ENCODE assay signal across 8 mouse cellular contexts in genomic region chr2:30807147-30807647, GRCm38 (mm10). TPM values are rescaled to one million over a fixed set of nuclear protein-coding genes. Genes with fewer than 3 reads are reported as not detected.
A peak's percentile ranks its signal among the peaks of the same experiment; 100 is the strongest.
DNase-seq lines count a peak whose midpoint lies in the region; ATAC-seq and TF ChIP-seq lines count a peak whose summit lies in the region.

No protein-coding gene starts in this region.

- TF ChIP-seq POLR2A in bone marrow, adult 2 months (IDR thresholded peaks at IDR 0.05; ENCODE audit: borderline replicate concordance, control insufficient read depth, low read depth, low read length): no peak

- ATAC-seq in heart, postnatal 0 days (ENCODE audit: insufficient read depth, low read depth): no peak
- ATAC-seq in hindbrain, embryonic 13.5 days (ENCODE audit: low FRiP score): no peak; the same call in 1 of the 2 replicates
- ATAC-seq in midbrain, embryonic 12.5 days (ENCODE audit: low FRiP score, low read depth): no peak
- ATAC-seq in granulocyte monocyte progenitor cell, adult 5-6 weeks (replicated peaks; ENCODE audit: poor library complexity, severe bottlenecking): no peak

- peaks cover 9% of the 10 kb centered on the region for H3K4me1 ChIP-seq in heart, postnatal 0 days (ENCODE audit: control insufficient read depth, insufficient read depth)
- peaks cover 4% of the 10 kb centered on the region for H3K4me1 ChIP-seq in bone marrow, adult 2 months (ENCODE audit: control insufficient read depth, insufficient read depth, low read length)
- peaks cover 43% of the 10 kb centered on the region for H3K4me1 ChIP-seq in hindbrain, embryonic 13.5 days (replicated peaks)
- H3K4me1 ChIP-seq in midbrain, embryonic 12.5 days: peaks cover 24% of the 10 kb centered on the region

- no peak for TF ChIP-seq EP300 in heart, postnatal 0 days (IDR thresholded peaks at IDR 0.05; ENCODE audit: low read depth)

- H3K9me3 ChIP-seq in heart, postnatal 0 days (replicated peaks; ENCODE audit: control insufficient read depth, low read length): no peaks in the 10 kb centered on the region
- no peaks in the 10 kb centered on the region for H3K9me3 ChIP-seq in hindbrain, embryonic 13.5 days
- H3K9me3 ChIP-seq in midbrain, embryonic 12.5 days: no peaks in the 10 kb centered on the region

- 8% methylated on average over 28 of the region's 28 CpGs for WGBS in heart, postnatal 0 days
- 7% methylated on average over 28 of the region's 28 CpGs for WGBS in bone marrow, adult 2 months
- 7% methylated on average over 28 of the region's 28 CpGs for WGBS in hindbrain, embryonic 13.5 days
- 5% methylated on average over 28 of the region's 28 CpGs for WGBS in midbrain, embryonic 12.5 days

- peak overlapping the region; percentile 48 for H3K9ac ChIP-seq in heart, postnatal 0 days (replicated peaks; ENCODE audit: low read depth, low read length)
- peak overlapping the region; percentile 92 for H3K9ac ChIP-seq in hindbrain, embryonic 13.5 days
- H3K9ac ChIP-seq in midbrain, embryonic 12.5 days (replicated peaks): peak overlapping the region; percentile 37; the same call in 1 of the 2 replicates

- DNase-seq in heart, postnatal 0 days (ENCODE audit: low spot score): no peak
- DNase-seq in heart, adult 8-10 months (ENCODE audit: low spot score): no peak
- DNase-seq in urinary bladder, adult 2 months (ENCODE audit: low spot score): no peak
- no peak for DNase-seq in right cerebral cortex, postnatal 10 days (ENCODE audit: low spot score in 2 of 2)

- peak overlapping the region; percentile 58 for H3K4me3 ChIP-seq in heart, postnatal 0 days (ENCODE audit: low read depth, low read length)
- peak overlapping the region; percentile 80 for H3K4me3 ChIP-seq in bone marrow, adult 2 months (replicated peaks; ENCODE audit: control insufficient read depth, low read depth, low read length)
- H3K4me3 ChIP-seq in hindbrain, embryonic 13.5 days: peak overlapping the region; percentile 84
- H3K4me3 ChIP-seq in midbrain, embryonic 12.5 days: peak overlapping the region; percentile 61

- H3K4me2 ChIP-seq in heart, postnatal 0 days (ENCODE audit: low read depth, low read length): peak overlapping the region; percentile 88
- peak overlapping the region; percentile 98 for H3K4me2 ChIP-seq in hindbrain, embryonic 13.5 days
- H3K4me2 ChIP-seq in midbrain, embryonic 12.5 days (replicated peaks): peak overlapping the region; percentile 91

- peak overlapping the region; percentile 52 for H3K27ac ChIP-seq in heart, postnatal 0 days (ENCODE audit: low read depth)
- H3K27ac ChIP-seq in bone marrow, adult 2 months (ENCODE audit: control insufficient read depth, insufficient read depth, low read depth, low read length, poor library complexity): 0 out of 2 replicates have a peak overlapping the region, but pooled peaks have one; percentile 3
- peak overlapping the region; percentile 89 for H3K27ac ChIP-seq in hindbrain, embryonic 13.5 days
- H3K27ac ChIP-seq in midbrain, embryonic 12.5 days (replicated peaks): peak overlapping the region; percentile 62

- TF ChIP-seq CTCF in heart, postnatal 0 days (IDR thresholded peaks at IDR 0.05; ENCODE audit: low read depth): no peak
- TF ChIP-seq CTCF in bone marrow, adult 2 months (IDR thresholded peaks at IDR 0.05; ENCODE audit: control insufficient read depth, insufficient read depth, low read length): no peak

- H3K27me3 ChIP-seq in heart, postnatal 0 days (ENCODE audit: control insufficient read depth, insufficient read depth, low read length): 0 out of 2 replicates have a peak, but pooled peaks cover under 1% of the 10 kb centered on the region
- H3K27me3 ChIP-seq in hindbrain, embryonic 13.5 days: peaks cover 22% of the 10 kb centered on the region
- H3K27me3 ChIP-seq in midbrain, embryonic 12.5 days: peaks cover 29% of the 10 kb centered on the region

- 0 out of 2 replicates have a peak, but pooled peaks cover 3% of the 10 kb centered on the region for H3K36me3 ChIP-seq in heart, postnatal 0 days (replicated peaks; ENCODE audit: control insufficient read depth, insufficient read depth, low read length)
- peaks cover 8% of the 10 kb centered on the region for H3K36me3 ChIP-seq in hindbrain, embryonic 13.5 days
- H3K36me3 ChIP-seq in midbrain, embryonic 12.5 days: peaks cover 5% of the 10 kb centered on the region

RNA-seq across cellular contexts. Expression of gene Ntmt1, which starts 0.4 kb away (rescaled TPM):
- total RNA-seq in heart, postnatal 0 days (2014; rRNA removed; ENCODE audit: low replicate concordance): 67.2 and 89.9 TPM in 2 replicates
- polyA plus RNA-seq in heart, postnatal 0 days (2015; fragmentation: Nextera tagmentation; extraction: Ambion mirVana): 83.4 and 87.8 TPM in 2 replicates
- 10 to 100 TPM; 23.8 to 27.7 (median 25.3) TPM for total RNA-seq in heart, adult 8-10 months (2022)
- polyA plus RNA-seq in bone marrow, adult 2 months (2011; ENCODE audit: insufficient read depth, insufficient read length, low replicate concordance, missing spikeins): 10.2 and 11.0 TPM in 2 replicates
- 108 and 115 TPM in 2 replicates for polyA plus RNA-seq in hindbrain, embryonic 13.5 days (2015; fragmentation: Nextera tagmentation; extraction: Ambion mirVana)
- 103 and 110 TPM in 2 replicates for polyA plus RNA-seq in midbrain, embryonic 12.5 days (2016; fragmentation: Nextera tagmentation; extraction: Ambion mirVana)
- 20.2 and 26.8 TPM in 2 replicates for total RNA-seq in granulocyte monocyte progenitor cell, adult 5-6 weeks (2014; fragmentation: Nextera tagmentation)
- 16.2 and 18.6 TPM in 2 replicates for total RNA-seq in granulocyte monocyte progenitor cell, adult 5-6 weeks (2017)
- 32.8 and 44.1 TPM in 2 replicates for polyA plus RNA-seq in urinary bladder, adult 2 months (2012; rRNA removed)

RNA-seq across cellular contexts. Expression of gene 1700001O22Rik, which starts 3.7 kb away (rescaled TPM):
- total RNA-seq in heart, postnatal 0 days (2014; rRNA removed; ENCODE audit: low replicate concordance): 1.5 and 4.1 TPM in 2 replicates
- 1.9 and 2.0 TPM in 2 replicates for polyA plus RNA-seq in heart, postnatal 0 days (2015; fragmentation: Nextera tagmentation; extraction: Ambion mirVana)
- total RNA-seq in heart, adult 8-10 months (2022): 1 to 10 TPM in 1 of 4 experiments, under 1 TPM in 3; 0.24 to 1.2 (median 0.55) TPM
- not detected in 2 replicates for polyA plus RNA-seq in bone marrow, adult 2 months (2011; ENCODE audit: insufficient read depth, insufficient read length, low replicate concordance, missing spikeins)
- polyA plus RNA-seq in hindbrain, embryonic 13.5 days (2015; fragmentation: Nextera tagmentation; extraction: Ambion mirVana): 1.7 and 2.4 TPM in 2 replicates
- 2.4 and 2.6 TPM in 2 replicates for polyA plus RNA-seq in midbrain, embryonic 12.5 days (2016; fragmentation: Nextera tagmentation; extraction: Ambion mirVana)
- total RNA-seq in granulocyte monocyte progenitor cell, adult 5-6 weeks (2014; fragmentation: Nextera tagmentation): not detected in 2 replicates
- 0.73 TPM in 1 of 2 replicates, not detected in the other for total RNA-seq in granulocyte monocyte progenitor cell, adult 5-6 weeks (2017)
- 1.5 TPM in 2 replicates for polyA plus RNA-seq in urinary bladder, adult 2 months (2012; rRNA removed)

RNA-seq across cellular contexts. Expression of gene Asb6, which starts 22.9 kb away (rescaled TPM):
- 16.2 and 20.0 TPM in 2 replicates for total RNA-seq in heart, postnatal 0 days (2014; rRNA removed; ENCODE audit: low replicate concordance)
- 12.4 and 13.0 TPM in 2 replicates for polyA plus RNA-seq in heart, postnatal 0 days (2015; fragmentation: Nextera tagmentation; extraction: Ambion mirVana)
- total RNA-seq in heart, adult 8-10 months (2022): 10 to 100 TPM in 1 of 4 experiments, 1 to 10 TPM in 3; 8.4 to 11.3 (median 8.7) TPM
- polyA plus RNA-seq in bone marrow, adult 2 months (2011; ENCODE audit: insufficient read depth, insufficient read length, low replicate concordance, missing spikeins): 30.0 and 32.4 TPM in 2 replicates
- polyA plus RNA-seq in hindbrain, embryonic 13.5 days (2015; fragmentation: Nextera tagmentation; extraction: Ambion mirVana): 38.3 and 41.0 TPM in 2 replicates
- 40.3 and 41.0 TPM in 2 replicates for polyA plus RNA-seq in midbrain, embryonic 12.5 days (2016; fragmentation: Nextera tagmentation; extraction: Ambion mirVana)
- total RNA-seq in granulocyte monocyte progenitor cell, adult 5-6 weeks (2014; fragmentation: Nextera tagmentation): 8.4 and 18.9 TPM in 2 replicates
- total RNA-seq in granulocyte monocyte progenitor cell, adult 5-6 weeks (2017): 12.2 and 27.1 TPM in 2 replicates
- 26.0 and 27.0 TPM in 2 replicates for polyA plus RNA-seq in urinary bladder, adult 2 months (2012; rRNA removed)

RNA-seq across cellular contexts. Expression of gene Prrx2, which starts 27.6 kb away (rescaled TPM):
- total RNA-seq in heart, postnatal 0 days (2014; rRNA removed; ENCODE audit: low replicate concordance): 8.0 and 24.0 TPM in 2 replicates
- polyA plus RNA-seq in heart, postnatal 0 days (2015; fragmentation: Nextera tagmentation; extraction: Ambion mirVana): 3.6 and 4.1 TPM in 2 replicates
- under 1 TPM; 0.28 to 1.00 (median 0.73) TPM for total RNA-seq in heart, adult 8-10 months (2022)
- polyA plus RNA-seq in bone marrow, adult 2 months (2011; ENCODE audit: insufficient read depth, insufficient read length, low replicate concordance, missing spikeins): 4.1 TPM in 1 of 2 replicates, not detected in the other
- 3.0 and 3.8 TPM in 2 replicates for polyA plus RNA-seq in hindbrain, embryonic 13.5 days (2015; fragmentation: Nextera tagmentation; extraction: Ambion mirVana)
- polyA plus RNA-seq in midbrain, embryonic 12.5 days (2016; fragmentation: Nextera tagmentation; extraction: Ambion mirVana): 19.8 and 24.9 TPM in 2 replicates
- total RNA-seq in granulocyte monocyte progenitor cell, adult 5-6 weeks (2014; fragmentation: Nextera tagmentation): not detected in 2 replicates
- total RNA-seq in granulocyte monocyte progenitor cell, adult 5-6 weeks (2017): not detected in 2 replicates
- 16.4 and 21.9 TPM in 2 replicates for polyA plus RNA-seq in urinary bladder, adult 2 months (2012; rRNA removed)

Comparison
In these comparisons a context has a peak if more than half of its experiments do, and no peak if none do; other contexts are left out.
1. H3K27ac ChIP-seq: peak in every context shown above with its lines; median percentile 89 in hindbrain, embryonic 13.5 days; 62 in midbrain, embryonic 12.5 days; 52 in heart, postnatal 0 days; 3 in bone marrow, adult 2 months.
2. H3K9ac ChIP-seq: peak in every context shown above with its lines; median percentile 92 in hindbrain, embryonic 13.5 days; 48 in heart, postnatal 0 days; 37 in midbrain, embryonic 12.5 days.